Mouse (Mus musculus): ENCODE results near the gene Pphln1. TPM values are rescaled to one million over a fixed set of nuclear protein-coding genes. Genes with fewer than 3 reads are reported as not detected.

Pphln1 gene
- polyA plus RNA-seq, 1 experiment from 2014 or later = 41.4 TPM

DNA sequence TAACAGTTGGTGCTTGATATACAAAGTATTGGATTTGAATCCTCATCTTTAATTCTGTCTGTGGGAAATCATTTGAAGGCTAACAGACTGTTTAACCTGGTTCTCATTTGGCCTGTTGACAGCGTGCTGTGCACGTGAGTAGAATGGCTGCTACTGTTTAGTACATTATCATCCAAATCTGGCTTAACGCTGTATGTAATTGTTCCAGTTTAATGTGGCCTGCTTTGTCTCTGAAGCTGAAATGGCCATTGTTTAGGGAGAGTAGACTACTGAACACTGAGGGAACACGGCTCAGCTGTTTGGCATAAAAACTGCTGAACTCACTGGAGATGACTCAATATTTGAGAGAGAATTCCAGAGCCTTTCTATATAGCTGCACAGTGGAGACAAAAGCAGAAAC, 81.3 kb downstream of the Pphln1 start:
- H3K4me2 ChIP-seq = no peak overlapping the region
- ATAC-seq (ENCODE audit: insufficient read depth, low FRiP score, low read depth) = no peak
- H3K27ac ChIP-seq = no peak overlapping the region
- no peaks in the 10 kb centered on the region for H3K36me3 ChIP-seq
- no peaks in the 10 kb centered on the region for H3K4me1 ChIP-seq
- H3K4me3 ChIP-seq (replicated peaks) = no peak overlapping the region
- 65% methylated on average over 4 of the region's 4 CpGs for WGBS
- H3K9ac ChIP-seq = no peak overlapping the region
- H3K27me3 ChIP-seq (replicated peaks) = no peaks in the 10 kb centered on the region
- no peaks in the 10 kb centered on the region for H3K9me3 ChIP-seq

DNA sequence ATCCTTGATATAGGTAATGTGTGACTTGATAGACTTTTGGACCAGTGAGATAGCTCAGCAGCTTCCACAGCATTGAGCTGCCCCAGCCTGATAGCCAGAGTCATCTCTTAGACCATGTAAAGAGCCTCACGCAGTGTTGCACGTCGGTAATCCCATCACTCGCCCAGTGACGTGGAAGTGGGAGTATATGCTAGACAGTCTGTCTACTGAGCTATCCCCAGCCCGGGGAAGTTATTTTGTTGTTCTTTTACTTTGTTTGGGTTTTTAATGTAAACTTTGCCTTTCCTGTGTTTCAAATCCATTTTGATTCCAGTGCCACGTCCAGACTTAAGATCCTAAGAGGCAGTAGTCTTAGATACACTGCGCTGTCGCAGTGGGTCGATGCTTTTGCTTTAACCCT, 83.0 kb downstream of the Pphln1 start:
- Histone ChIP-seq H3K36me3 (no peaks in the 10 kb centered on the region), H3K4me2 (no peak overlapping the region), H3K27me3 (replicated peaks) (no peaks in the 10 kb centered on the region), H3K9me3 (no peaks in the 10 kb centered on the region), H3K4me3 (replicated peaks) (no peak overlapping the region), H3K27ac (no peak overlapping the region), H3K9ac (no peak overlapping the region), H3K4me1 (no peaks in the 10 kb centered on the region)
- ATAC-seq (ENCODE audit: insufficient read depth, low FRiP score, low read depth) = no peak
- WGBS = 75% methylated on average over 10 of the region's 10 CpGs

DNA sequence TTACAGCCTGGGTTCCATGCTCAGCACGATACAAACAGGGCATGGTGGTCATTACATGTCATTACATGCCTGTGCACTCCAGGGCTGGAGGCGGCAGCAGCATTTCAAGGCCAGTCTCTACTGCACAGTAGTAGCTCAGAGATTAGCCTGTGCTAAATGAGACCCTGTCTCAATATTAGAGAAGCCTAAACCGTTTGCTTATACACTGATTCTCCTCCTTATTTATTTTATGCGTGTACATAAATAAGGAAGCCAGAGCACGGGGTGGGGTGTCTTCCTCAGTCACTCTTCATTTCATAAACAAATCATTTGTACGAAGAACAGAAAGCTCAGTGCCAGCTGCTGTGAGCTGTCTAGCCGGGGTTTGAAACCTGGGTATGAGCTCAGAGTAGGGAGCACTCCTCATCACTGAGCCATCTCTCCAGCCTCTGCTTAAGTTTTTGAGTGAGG, 86.1 kb downstream of the Pphln1 start:
- WGBS = 41% methylated on average over 7 of the region's 7 CpGs
- no peak overlapping the region for H3K9ac ChIP-seq
- H3K27me3 ChIP-seq (replicated peaks) = no peaks in the 10 kb centered on the region
- H3K9me3 ChIP-seq = no peaks in the 10 kb centered on the region
- no peaks in the 10 kb centered on the region for H3K36me3 ChIP-seq
- ATAC-seq (ENCODE audit: insufficient read depth, low FRiP score, low read depth) = no peak
- H3K4me1 ChIP-seq = no peaks in the 10 kb centered on the region
- no peak overlapping the region for H3K4me2 ChIP-seq
- H3K27ac ChIP-seq = no peak overlapping the region
- H3K4me3 ChIP-seq (replicated peaks) = no peak overlapping the region

DNA sequence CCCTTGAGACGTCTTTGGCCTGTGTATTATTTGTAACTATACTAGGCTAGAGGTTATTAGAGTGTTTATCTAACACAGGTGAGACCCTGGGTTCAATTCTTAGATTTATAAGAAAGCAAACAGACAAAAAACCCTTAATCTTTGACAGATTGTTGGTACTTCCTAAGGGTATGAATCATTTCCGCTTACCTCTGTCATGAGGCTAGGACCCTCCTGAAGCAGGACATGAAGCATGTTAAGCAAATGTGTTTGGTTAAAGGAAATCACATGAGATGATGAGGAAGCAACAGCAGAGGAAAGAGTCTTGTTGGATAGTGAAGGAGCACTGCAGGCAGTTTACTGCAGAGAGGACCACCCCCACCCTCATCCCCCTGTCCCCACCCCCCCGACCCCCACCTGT, 87.1 kb downstream of the Pphln1 start:
- Histone ChIP-seq H3K4me2 (no peak overlapping the region), H3K4me1 (no peaks in the 10 kb centered on the region), H3K4me3 (replicated peaks) (no peak overlapping the region), H3K36me3 (no peaks in the 10 kb centered on the region), H3K27ac (no peak overlapping the region), H3K27me3 (replicated peaks) (no peaks in the 10 kb centered on the region), H3K9ac (no peak overlapping the region), H3K9me3 (no peaks in the 10 kb centered on the region)
- 62% methylated on average over 3 of the region's 3 CpGs for WGBS
- no peak for ATAC-seq (ENCODE audit: insufficient read depth, low FRiP score, low read depth)

DNA sequence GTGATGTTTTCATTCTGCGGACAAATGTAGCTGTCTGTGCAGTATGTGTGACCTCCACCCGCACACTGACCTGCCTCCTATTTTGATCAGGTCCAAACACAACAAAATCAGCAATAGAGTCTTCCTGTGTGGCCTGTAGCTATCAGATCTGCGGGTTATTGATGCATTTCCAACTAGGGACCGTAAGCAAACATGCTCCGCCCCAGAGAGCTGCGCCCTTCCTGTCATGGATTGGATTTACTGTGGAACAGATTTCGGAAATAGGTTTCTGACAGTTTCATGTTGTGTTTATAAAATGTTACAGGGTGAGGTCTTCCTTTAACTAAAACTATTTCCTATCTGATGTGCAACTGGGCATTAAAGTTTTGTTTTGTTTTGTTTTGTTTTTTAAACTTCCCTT, 87.9 kb downstream of the Pphln1 start:
- ATAC-seq (ENCODE audit: insufficient read depth, low FRiP score, low read depth) = no peak
- Histone ChIP-seq H3K4me2 (no peak overlapping the region), H3K36me3 (no peaks in the 10 kb centered on the region), H3K9ac (no peak overlapping the region), H3K9me3 (no peaks in the 10 kb centered on the region), H3K4me3 (replicated peaks) (no peak overlapping the region), H3K4me1 (no peaks in the 10 kb centered on the region), H3K27me3 (replicated peaks) (no peaks in the 10 kb centered on the region), H3K27ac (no peak overlapping the region)
- WGBS = 58% methylated on average over 7 of the region's 7 CpGs

DNA sequence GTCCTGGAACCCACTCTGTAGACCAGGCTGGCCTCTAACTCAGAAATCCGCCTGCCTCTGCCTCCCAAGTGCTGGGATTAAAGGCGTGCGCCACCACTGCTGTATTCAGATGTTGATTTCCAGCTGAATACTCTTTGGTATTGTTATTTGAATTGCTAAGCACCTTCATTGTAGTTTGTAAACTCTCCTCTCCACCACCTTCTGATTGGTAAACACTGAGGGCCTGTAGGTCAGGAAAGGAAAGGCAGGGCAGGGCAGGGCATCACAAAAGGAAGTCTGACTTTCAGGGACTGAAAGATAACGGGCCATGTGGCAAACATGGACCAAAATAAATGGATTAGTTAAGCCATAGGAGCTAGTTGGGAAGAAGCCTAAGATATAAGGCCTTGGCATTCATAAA, 91.4 kb downstream of the Pphln1 start:
- no peaks in the 10 kb centered on the region for H3K9me3 ChIP-seq
- H3K4me1 ChIP-seq = no peaks in the 10 kb centered on the region
- ATAC-seq (ENCODE audit: insufficient read depth, low FRiP score, low read depth) = no peak
- WGBS = 81% methylated on average over 4 of the region's 4 CpGs
- H3K4me3 ChIP-seq (replicated peaks) = no peak overlapping the region
- no peak overlapping the region for H3K4me2 ChIP-seq
- no peaks in the 10 kb centered on the region for H3K36me3 ChIP-seq
- no peak overlapping the region for H3K9ac ChIP-seq
- no peaks in the 10 kb centered on the region for H3K27me3 ChIP-seq (replicated peaks)
- H3K27ac ChIP-seq = no peak overlapping the region

DNA sequence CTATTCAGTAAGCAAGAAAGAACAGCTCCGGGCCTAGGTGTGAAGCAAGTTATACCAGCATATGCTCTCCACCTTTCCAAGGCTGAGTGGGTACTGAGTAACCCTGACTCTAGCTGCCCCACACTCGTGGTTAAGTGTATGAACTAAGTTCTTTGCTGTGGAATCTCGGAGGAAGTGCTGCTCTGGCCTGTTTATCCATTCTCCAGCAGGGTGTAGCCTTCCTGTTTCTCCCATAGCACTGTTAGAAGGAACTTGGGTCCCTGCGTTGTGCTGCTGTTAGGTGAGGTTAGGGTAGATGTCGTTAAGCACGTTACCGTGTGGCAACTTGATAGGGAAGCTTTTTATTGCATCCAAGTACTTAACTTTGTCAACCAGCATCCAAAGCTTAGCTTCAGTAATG, 96.5 kb downstream of the Pphln1 start:
- Histone ChIP-seq H3K9ac (no peak overlapping the region), H3K4me1 (no peaks in the 10 kb centered on the region), H3K27ac (no peak overlapping the region), H3K4me3 (replicated peaks) (no peak overlapping the region), H3K27me3 (replicated peaks) (no peaks in the 10 kb centered on the region), H3K9me3 (no peaks in the 10 kb centered on the region), H3K36me3 (no peaks in the 10 kb centered on the region), H3K4me2 (no peak overlapping the region)
- no peak for ATAC-seq (ENCODE audit: insufficient read depth, low FRiP score, low read depth)
- 79% methylated on average over 7 of the region's 7 CpGs for WGBS

DNA sequence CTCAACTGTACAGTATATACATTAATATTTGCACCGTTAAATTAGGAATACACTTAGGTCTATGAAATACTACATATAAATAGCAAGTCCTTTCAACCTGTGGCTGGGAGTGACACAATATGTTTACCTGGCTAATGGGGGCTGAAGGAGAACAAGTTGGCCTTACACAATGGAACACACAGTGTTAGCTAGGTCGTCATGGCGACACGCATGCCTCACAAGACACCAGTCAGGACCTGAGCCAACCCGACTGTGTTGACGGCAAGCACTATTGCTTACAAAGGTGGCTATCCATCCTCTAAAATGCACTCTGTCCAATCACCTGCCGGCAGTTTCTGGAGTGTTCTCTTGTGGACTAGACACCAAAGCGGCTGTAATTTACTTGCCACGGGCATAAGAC, 101.7 kb downstream of the Pphln1 start:
- no peak overlapping the region for H3K27ac ChIP-seq
- H3K9ac ChIP-seq = no peak overlapping the region
- no peaks in the 10 kb centered on the region for H3K27me3 ChIP-seq (replicated peaks)
- peaks cover 41% of the 10 kb centered on the region for H3K36me3 ChIP-seq
- WGBS = 70% methylated on average over 9 of the region's 9 CpGs
- no peak overlapping the region for H3K4me3 ChIP-seq (replicated peaks)
- ATAC-seq (ENCODE audit: insufficient read depth, low FRiP score, low read depth) = no peak
- no peak overlapping the region for H3K4me2 ChIP-seq
- no peaks in the 10 kb centered on the region for H3K4me1 ChIP-seq
- no peaks in the 10 kb centered on the region for H3K9me3 ChIP-seq

DNA sequence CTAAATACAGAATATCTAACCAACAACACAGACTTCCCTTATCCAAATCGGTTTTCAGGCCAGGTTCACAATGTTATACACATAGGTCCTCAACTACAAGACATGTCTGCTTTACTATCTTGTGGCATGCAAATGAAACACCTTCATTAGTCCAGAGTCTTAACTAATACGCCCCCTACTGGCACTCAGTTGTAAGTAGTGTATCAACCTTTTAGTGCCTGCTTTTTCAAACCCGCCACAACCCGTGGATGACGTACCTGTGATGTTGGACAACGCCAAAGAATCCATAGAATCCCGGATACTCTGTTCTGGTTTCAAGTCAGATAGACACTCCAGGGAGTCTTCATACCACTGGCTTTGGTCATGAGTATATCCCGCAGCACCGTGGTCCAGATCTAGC, 104.6 kb downstream of the Pphln1 start:
- H3K4me1 ChIP-seq = no peaks in the 10 kb centered on the region
- no peak for ATAC-seq (ENCODE audit: insufficient read depth, low FRiP score, low read depth)
- no peak overlapping the region for H3K9ac ChIP-seq
- H3K4me2 ChIP-seq = no peak overlapping the region
- H3K27ac ChIP-seq = no peak overlapping the region
- no peaks in the 10 kb centered on the region for H3K27me3 ChIP-seq (replicated peaks)
- no peak overlapping the region for H3K4me3 ChIP-seq (replicated peaks)
- peaks cover 54% of the 10 kb centered on the region for H3K36me3 ChIP-seq
- WGBS = 91% methylated on average over 9 of the region's 9 CpGs
- H3K9me3 ChIP-seq = no peaks in the 10 kb centered on the region

DNA sequence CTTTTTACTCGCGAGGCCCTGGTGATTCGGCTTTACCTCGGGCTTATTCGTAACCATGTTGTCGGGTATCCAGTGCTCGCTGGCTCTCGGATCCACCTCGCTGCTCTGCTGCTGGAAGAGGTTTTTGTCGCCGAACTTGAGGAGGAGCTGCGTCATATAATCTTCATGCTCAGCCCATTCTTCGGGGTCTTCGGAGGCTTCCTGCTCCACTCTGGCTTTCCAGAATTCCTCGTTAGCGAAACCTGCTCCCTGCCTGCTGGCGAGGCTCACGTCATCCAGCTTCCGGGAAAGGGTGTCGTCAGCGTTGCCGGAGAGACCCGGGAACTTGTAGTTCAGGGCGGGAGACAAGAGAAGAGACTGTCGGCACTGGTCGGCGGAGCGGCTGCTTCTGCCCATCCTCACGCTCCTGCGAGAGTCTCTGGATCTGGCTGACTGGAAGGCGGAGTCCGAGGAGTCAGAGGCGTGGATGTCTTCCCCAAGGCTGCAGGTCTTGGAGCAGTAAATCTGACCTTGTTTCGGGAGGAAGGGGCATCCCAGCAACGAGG, 105.1 kb downstream of the Pphln1 start:
- Histone ChIP-seq H3K4me1 (no peaks in the 10 kb centered on the region), H3K27me3 (replicated peaks) (no peaks in the 10 kb centered on the region), H3K4me3 (replicated peaks) (no peak overlapping the region), H3K9ac (no peak overlapping the region), H3K9me3 (no peaks in the 10 kb centered on the region), H3K36me3 (peaks cover 56% of the 10 kb centered on the region), H3K4me2 (no peak overlapping the region), H3K27ac (no peak overlapping the region)
- ATAC-seq (ENCODE audit: insufficient read depth, low FRiP score, low read depth) = no peak
- 95% methylated on average over 35 of the region's 35 CpGs for WGBS

DNA sequence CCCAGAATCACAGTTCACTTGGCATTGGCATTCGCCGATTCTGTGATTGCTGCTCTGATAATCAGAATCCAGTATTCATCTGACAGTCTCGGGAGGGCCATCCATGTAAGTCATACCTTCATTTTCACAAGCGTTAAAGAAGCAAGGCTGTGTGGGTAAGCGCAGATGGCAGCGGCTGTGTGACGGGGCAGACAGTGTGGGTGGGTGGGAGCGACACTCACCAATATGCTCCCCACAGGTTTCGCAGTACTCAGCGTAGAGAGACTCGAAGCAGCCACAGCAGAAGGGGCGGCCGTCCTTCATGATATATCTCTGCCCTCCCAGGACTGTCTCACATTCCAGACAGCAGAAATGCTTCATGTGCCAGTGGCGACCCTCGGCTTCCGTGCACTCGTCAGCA, 106.7 kb downstream of the Pphln1 start:
- no peaks in the 10 kb centered on the region for H3K9me3 ChIP-seq
- H3K4me3 ChIP-seq (replicated peaks) = no peak overlapping the region
- no peak overlapping the region for H3K4me2 ChIP-seq
- no peak overlapping the region for H3K9ac ChIP-seq
- WGBS = 94% methylated on average over 17 of the region's 17 CpGs
- H3K27ac ChIP-seq = no peak overlapping the region
- no peaks in the 10 kb centered on the region for H3K27me3 ChIP-seq (replicated peaks)
- no peak for ATAC-seq (ENCODE audit: insufficient read depth, low FRiP score, low read depth)
- no peaks in the 10 kb centered on the region for H3K4me1 ChIP-seq
- H3K36me3 ChIP-seq = peaks cover 63% of the 10 kb centered on the region

DNA sequence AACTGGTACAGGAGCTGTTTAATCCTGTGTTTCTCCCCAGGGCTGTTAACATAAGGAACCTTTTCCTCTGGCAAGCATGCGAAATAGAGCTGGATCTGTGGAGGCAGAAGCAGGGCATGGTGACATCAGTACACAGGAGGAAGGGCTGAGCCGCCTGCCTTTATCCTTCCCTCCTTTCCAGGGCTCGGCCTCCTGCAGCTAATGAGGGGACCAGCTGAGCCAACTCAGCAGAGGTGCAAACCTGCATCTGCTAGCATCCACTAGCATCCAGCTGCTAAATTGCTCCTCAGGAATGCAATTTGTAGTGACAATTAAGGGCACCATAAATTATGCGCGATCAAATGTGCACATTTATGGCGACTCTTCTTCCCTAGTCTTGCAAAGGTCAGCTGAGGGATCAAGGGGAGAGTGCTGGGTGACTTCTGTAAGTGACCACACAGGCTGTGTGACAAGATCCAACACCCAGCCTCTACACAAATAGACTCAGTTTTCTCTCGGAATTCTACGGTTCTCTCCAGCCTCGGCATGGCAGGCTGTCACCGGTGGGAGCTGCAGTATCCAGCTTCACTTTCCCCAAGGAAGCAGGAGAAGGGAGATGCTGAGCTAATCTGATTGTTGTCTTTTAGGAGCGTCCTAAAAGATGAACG, 112.7 kb downstream of the Pphln1 start:
- H3K36me3 ChIP-seq = peaks cover 19% of the 10 kb centered on the region
- no peaks in the 10 kb centered on the region for H3K27me3 ChIP-seq (replicated peaks)
- no peaks in the 10 kb centered on the region for H3K9me3 ChIP-seq
- 49% methylated on average over 12 of the region's 12 CpGs for WGBS
- no peak for ATAC-seq (ENCODE audit: insufficient read depth, low FRiP score, low read depth)
- no peak overlapping the region for H3K9ac ChIP-seq
- peaks cover 9% of the 10 kb centered on the region; the same call in 1 of the 2 replicates for H3K4me1 ChIP-seq
- no peak overlapping the region for H3K4me3 ChIP-seq (replicated peaks)
- H3K27ac ChIP-seq = no peak overlapping the region
- H3K4me2 ChIP-seq = no peak overlapping the region

DNA sequence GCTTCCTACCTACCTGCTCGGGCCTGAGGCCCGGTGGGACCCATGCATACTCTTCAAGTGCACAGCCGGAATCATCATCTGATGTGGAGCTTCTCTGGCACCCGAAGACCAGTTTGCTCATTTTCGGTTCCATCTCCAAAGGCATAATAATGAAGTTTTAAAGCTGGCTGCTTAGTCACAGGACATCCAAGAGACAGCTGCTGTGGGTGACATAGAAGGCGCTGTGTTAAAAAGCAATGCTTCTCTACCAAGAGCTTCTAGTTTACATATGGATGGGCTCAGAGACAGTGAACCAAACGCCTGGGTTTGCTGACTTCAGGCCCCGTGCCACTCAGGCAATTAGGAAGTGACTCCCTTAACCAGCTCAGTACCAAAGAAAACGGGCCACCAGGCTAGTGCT, 114.3 kb downstream of the Pphln1 start:
- Histone ChIP-seq H3K27me3 (replicated peaks) (no peaks in the 10 kb centered on the region), H3K9me3 (no peaks in the 10 kb centered on the region), H3K4me3 (replicated peaks) (no peak overlapping the region), H3K4me1 (peaks cover 13% of the 10 kb centered on the region; the same call in 1 of the 2 replicates), H3K4me2 (no peak overlapping the region), H3K27ac (no peak overlapping the region), H3K36me3 (peaks cover 12% of the 10 kb centered on the region), H3K9ac (no peak overlapping the region)
- ATAC-seq (ENCODE audit: insufficient read depth, low FRiP score, low read depth) = no peak
- 41% methylated on average over 9 of the region's 9 CpGs for WGBS
